Mouse (Mus musculus): ENCODE measurements around the gene Plekho2.

DNA sequence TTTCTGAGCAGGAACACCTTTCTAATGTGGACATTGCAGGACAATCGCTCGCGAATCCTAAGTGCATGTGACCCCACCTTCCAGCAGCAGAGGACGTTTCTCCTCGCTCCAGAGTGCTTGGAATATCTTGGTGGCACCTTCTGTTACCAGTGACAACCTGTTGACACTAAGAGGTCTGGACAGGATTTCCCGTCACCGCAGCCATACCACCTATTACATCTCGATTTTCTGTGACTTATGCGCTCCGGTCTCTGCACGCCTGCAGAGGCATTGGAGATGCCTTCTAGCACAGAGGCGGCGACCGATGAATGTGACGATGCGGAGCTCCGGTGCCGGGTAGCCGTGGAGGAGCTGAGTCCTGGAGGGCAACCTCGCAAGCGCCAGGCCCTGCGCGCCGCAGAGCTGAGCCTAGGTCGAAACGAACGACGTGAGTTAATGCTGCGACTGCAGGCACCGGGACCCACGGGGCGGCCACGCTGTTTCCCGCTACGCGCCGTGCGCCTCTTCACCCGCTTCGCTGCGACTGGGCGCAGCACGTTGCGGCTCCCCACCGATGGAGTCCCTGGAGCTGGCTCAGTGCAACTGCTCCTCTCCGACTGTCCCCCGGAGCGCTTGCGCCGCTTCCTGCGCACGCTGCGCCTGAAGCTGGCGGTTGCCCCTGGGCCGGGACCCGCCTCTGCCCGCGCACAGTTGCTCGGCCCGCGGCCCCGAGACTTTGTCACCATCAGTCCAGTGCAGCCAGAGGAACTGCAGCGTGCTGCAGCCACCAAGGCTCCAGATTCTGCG lies 7.9 kb upstream of the Plekho2 start:
- TF ChIP-seq CTCF (IDR thresholded peaks at IDR 0.05 in 2 of 3, conservative IDR thresholded peaks at IDR 0.05 in 1 of 3; ENCODE audit: control insufficient read depth in 1 of 3, insufficient read depth in 1 of 3, low read depth in 2 of 3, low read length in 3 of 3, poor library complexity in 1 of 3, severe bottlenecking in 1 of 3), result no peak
- no peak for TF ChIP-seq HCFC1 (IDR thresholded peaks at IDR 0.05; ENCODE audit: low read depth, low read length)
- TF ChIP-seq POLR2A (IDR thresholded peaks at IDR 0.05; ENCODE audit: control insufficient read depth in 1 of 2, insufficient read depth in 1 of 2, low read depth in 1 of 2, low read length in 2 of 2, poor library complexity in 1 of 2), result no peak; a peak in 3 of 4 replicates
- no peak for TF ChIP-seq ZNF384 (IDR thresholded peaks at IDR 0.05; ENCODE audit: low read depth, low read length)
- TF ChIP-seq MAX (IDR thresholded peaks at IDR 0.05; ENCODE audit: low read length), result no peak
- TF ChIP-seq GATA1 (IDR thresholded peaks at IDR 0.05; ENCODE audit: low read depth, low read length), result no peak
- TF ChIP-seq EP300 (IDR thresholded peaks at IDR 0.05; ENCODE audit: low read depth in 1 of 2, low read length in 2 of 2), result no peak
- TF ChIP-seq ZC3H11A (IDR thresholded peaks at IDR 0.05; ENCODE audit: low read depth, low read length), result no peak
- no peak for TF ChIP-seq MAFK (IDR thresholded peaks at IDR 0.05; ENCODE audit: borderline replicate concordance, low read depth, low read length)

All from MEL (cell line).